7 mouse cellular contexts compared by ENCODE assay signal in genomic region chr10:79918231-79919078, GRCm38 (mm10). TPM values are rescaled to one million over a fixed set of nuclear protein-coding genes. Genes with fewer than 3 reads are reported as not detected.
A peak's percentile ranks its signal among the peaks of the same experiment; 100 is the strongest.
DNase-seq lines count a peak whose midpoint lies in the region; ATAC-seq lines count a peak whose summit lies in the region.

No protein-coding gene starts in this region.

- ATAC-seq in embryonic facial prominence, embryonic 14.5 days (ENCODE audit: low read depth): no peak
- no peak for ATAC-seq in liver, embryonic 11.5 days (replicated peaks; ENCODE audit: low FRiP score)
- ATAC-seq in CD4-positive, CD25-positive, alpha-beta regulatory T cell, adult 4 months: no peak

- 6% methylated on average over 32 of the region's 35 CpGs for WGBS in embryonic facial prominence, embryonic 14.5 days
- 7% methylated on average over 35 of the region's 35 CpGs for WGBS in liver, embryonic 11.5 days

- H3K4me1 ChIP-seq in embryonic facial prominence, embryonic 14.5 days (ENCODE audit: control insufficient read depth, insufficient read depth, low read length): peaks cover 21% of the 10 kb centered on the region
- peaks cover 72% of the 10 kb centered on the region for H3K4me1 ChIP-seq in liver, embryonic 11.5 days (replicated peaks; ENCODE audit: control insufficient read depth, insufficient read depth, low read length)

- peak overlapping the region; percentile 45; the same call in 1 of the 2 replicates for H3K9ac ChIP-seq in embryonic facial prominence, embryonic 14.5 days (ENCODE audit: low read depth, low read length)
- H3K9ac ChIP-seq in liver, embryonic 11.5 days (ENCODE audit: low read depth, low read length): peak overlapping the region; percentile 18

- peak overlapping the region; percentile 18 for H3K4me3 ChIP-seq in embryonic facial prominence, embryonic 14.5 days (ENCODE audit: low read depth, low read length)
- peak overlapping the region; percentile 22 for H3K4me3 ChIP-seq in liver, embryonic 11.5 days (ENCODE audit: low read depth, low read length)

- H3K4me2 ChIP-seq in embryonic facial prominence, embryonic 14.5 days (ENCODE audit: low read depth, low read length): peak overlapping the region; percentile 40
- peak overlapping the region; percentile 58 for H3K4me2 ChIP-seq in liver, embryonic 11.5 days

- H3K36me3 ChIP-seq in embryonic facial prominence, embryonic 14.5 days (ENCODE audit: control insufficient read depth, insufficient read depth, low read length): no peaks in the 10 kb centered on the region
- no peaks in the 10 kb centered on the region for H3K36me3 ChIP-seq in liver, embryonic 11.5 days (ENCODE audit: control insufficient read depth, insufficient read depth, low read length)

- peaks cover 60% of the 10 kb centered on the region for H3K27me3 ChIP-seq in embryonic facial prominence, embryonic 14.5 days (replicated peaks; ENCODE audit: control insufficient read depth, insufficient read depth, low read length)
- peaks cover 56% of the 10 kb centered on the region for H3K27me3 ChIP-seq in liver, embryonic 11.5 days (replicated peaks; ENCODE audit: control insufficient read depth, insufficient read depth, low read length)

- H3K9me3 ChIP-seq in embryonic facial prominence, embryonic 14.5 days (ENCODE audit: control insufficient read depth, low read length): no peaks in the 10 kb centered on the region
- no peaks in the 10 kb centered on the region for H3K9me3 ChIP-seq in liver, embryonic 11.5 days (ENCODE audit: control insufficient read depth, low read length)

- H3K27ac ChIP-seq in embryonic facial prominence, embryonic 14.5 days (replicated peaks; ENCODE audit: low read depth, low read length): no peak overlapping the region
- no peak overlapping the region for H3K27ac ChIP-seq in liver, embryonic 11.5 days (ENCODE audit: low read depth, low read length)

- peak; percentile 69 for DNase-seq in kidney, postnatal 10 days
- DNase-seq in kidney, adult 8-10 months: no peak
- no peak for DNase-seq in embryonic facial prominence, embryonic 14.5 days (ENCODE audit: low spot score)
- no peak for DNase-seq in liver, embryonic 11.5 days (ENCODE audit: low spot score)
- peak; percentile 67 for DNase-seq in retina, postnatal 1 day
- DNase-seq in thymus, postnatal 4 days: no peak

RNA-seq across cellular contexts. Expression of gene Kiss1r, which starts 1.7 kb away (rescaled TPM):
- polyA plus RNA-seq in embryonic facial prominence, embryonic 14.5 days (2014; fragmentation: Nextera tagmentation; extraction: Ambion mirVana): 0.56 and 0.58 TPM in 2 replicates
- 0.66 and 0.75 TPM in 2 replicates for polyA plus RNA-seq in liver, embryonic 11.5 days (2014; fragmentation: Nextera tagmentation; extraction: Ambion mirVana)
- under 1 TPM in 1 of 2 experiments, not detected in 1; 0.09 TPM for polyA plus RNA-seq in CD4-positive, CD25-positive, alpha-beta regulatory T cell, adult 4 months (2017; shearing (Covaris generic))

RNA-seq across cellular contexts. Expression of gene R3hdm4, which starts 2.6 kb away (rescaled TPM):
- polyA plus RNA-seq in embryonic facial prominence, embryonic 14.5 days (2014; fragmentation: Nextera tagmentation; extraction: Ambion mirVana): 114 and 124 TPM in 2 replicates
- polyA plus RNA-seq in liver, embryonic 11.5 days (2014; fragmentation: Nextera tagmentation; extraction: Ambion mirVana): 99.4 and 104 TPM in 2 replicates
- 100 to 1,000 TPM in 1 of 2 experiments, 10 to 100 TPM in 1; 93.5 to 104 TPM for polyA plus RNA-seq in CD4-positive, CD25-positive, alpha-beta regulatory T cell, adult 4 months (2017; shearing (Covaris generic))

RNA-seq across cellular contexts. Expression of gene Gm26602, which starts 7.8 kb away (rescaled TPM):
- polyA plus RNA-seq in embryonic facial prominence, embryonic 14.5 days (2014; fragmentation: Nextera tagmentation; extraction: Ambion mirVana): 4.1 and 6.7 TPM in 2 replicates
- polyA plus RNA-seq in liver, embryonic 11.5 days (2014; fragmentation: Nextera tagmentation; extraction: Ambion mirVana): 7.4 TPM in 1 of 2 replicates, not detected in the other
- polyA plus RNA-seq in CD4-positive, CD25-positive, alpha-beta regulatory T cell, adult 4 months (2017; shearing (Covaris generic)): not detected

RNA-seq across cellular contexts. Expression of gene Arid3a, which starts 8.4 kb away (rescaled TPM):
- 3.1 and 3.5 TPM in 2 replicates for polyA plus RNA-seq in embryonic facial prominence, embryonic 14.5 days (2014; fragmentation: Nextera tagmentation; extraction: Ambion mirVana)
- 10.8 and 12.4 TPM in 2 replicates for polyA plus RNA-seq in liver, embryonic 11.5 days (2014; fragmentation: Nextera tagmentation; extraction: Ambion mirVana)
- polyA plus RNA-seq in CD4-positive, CD25-positive, alpha-beta regulatory T cell, adult 4 months (2017; shearing (Covaris generic)): 1 to 10 TPM; 2.7 to 3.3 TPM

RNA-seq across cellular contexts. Expression of gene Med16, which starts 9.7 kb away (rescaled TPM):
- 33.7 and 40.2 TPM in 2 replicates for polyA plus RNA-seq in embryonic facial prominence, embryonic 14.5 days (2014; fragmentation: Nextera tagmentation; extraction: Ambion mirVana)
- polyA plus RNA-seq in liver, embryonic 11.5 days (2014; fragmentation: Nextera tagmentation; extraction: Ambion mirVana): 32.6 and 37.4 TPM in 2 replicates
- 1 to 10 TPM; 5.0 to 7.7 TPM for polyA plus RNA-seq in CD4-positive, CD25-positive, alpha-beta regulatory T cell, adult 4 months (2017; shearing (Covaris generic))

Comparison
In these comparisons a context has a peak if more than half of its experiments do, and no peak if none do; other contexts are left out.
1. DNase-seq: peak in kidney, postnatal 10 days (single experiment) and retina, postnatal 1 day (single experiment); none in kidney, adult 8-10 months (0 of 2), embryonic facial prominence, embryonic 14.5 days (single experiment), liver, embryonic 11.5 days (single experiment) and thymus, postnatal 4 days (single experiment).